Mouse (Mus musculus): Measurements from ENCODE around the gene Tmem59l. TPM values are rescaled to one million over a fixed set of nuclear protein-coding genes. Genes with fewer than 3 reads are reported as not detected.
A peak's percentile ranks its signal among the peaks of the same experiment; 100 is the strongest.

The Tmem59l gene
- polyA plus RNA-seq, 1 experiment: 1.3 TPM

- Histone ChIP-seq H3K27ac (ENCODE audit: control insufficient read depth, insufficient read depth, low read depth, low read length, poor library complexity) (no peak overlapping the region), H3K4me3 (replicated peaks; ENCODE audit: control insufficient read depth, low read depth, low read length) (no peak overlapping the region), H3K4me1 (ENCODE audit: control insufficient read depth, insufficient read depth, low read length) (peaks cover 2% of the 10 kb centered on the region; the same call in 1 of the 2 replicates)
- no peak for TF ChIP-seq POLR2A (IDR thresholded peaks at IDR 0.05; ENCODE audit: borderline replicate concordance, control insufficient read depth, low read depth, low read length)
- no peak for TF ChIP-seq CTCF (IDR thresholded peaks at IDR 0.05; ENCODE audit: control insufficient read depth, insufficient read depth, low read length)
- WGBS: 76% methylated on average over 3 of the region's 3 CpGs
These were observed 45.6 kb downstream of the Tmem59l start for GRCm38 (mm10) chr8:70441565-70441964.

- TF ChIP-seq CTCF (IDR thresholded peaks at IDR 0.05; ENCODE audit: control insufficient read depth, insufficient read depth, low read length) (no peak), POLR2A (IDR thresholded peaks at IDR 0.05; ENCODE audit: borderline replicate concordance, control insufficient read depth, low read depth, low read length) (no peak)
- WGBS: 82% methylated on average over 3 of the region's 3 CpGs
- Histone ChIP-seq H3K27ac (ENCODE audit: control insufficient read depth, insufficient read depth, low read depth, low read length, poor library complexity) (no peak overlapping the region), H3K4me3 (replicated peaks; ENCODE audit: control insufficient read depth, low read depth, low read length) (no peak overlapping the region), H3K4me1 (ENCODE audit: control insufficient read depth, insufficient read depth, low read length) (peaks cover 2% of the 10 kb centered on the region; the same call in 1 of the 2 replicates)
These were observed 46.9 kb downstream of the Tmem59l start for GRCm38 (mm10) chr8:70440246-70440645.

- WGBS: 3% methylated on average over 7 of the region's 7 CpGs
- H3K4me1 ChIP-seq (ENCODE audit: control insufficient read depth, insufficient read depth, low read length): peaks cover 2% of the 10 kb centered on the region; the same call in 1 of the 2 replicates
- H3K4me3 ChIP-seq (replicated peaks; ENCODE audit: control insufficient read depth, low read depth, low read length): peak overlapping the region; percentile 66
- TF ChIP-seq POLR2A (IDR thresholded peaks at IDR 0.05; ENCODE audit: borderline replicate concordance, control insufficient read depth, low read depth, low read length) (no peak), CTCF (IDR thresholded peaks at IDR 0.05; ENCODE audit: control insufficient read depth, insufficient read depth, low read length) (no peak)
- H3K27ac ChIP-seq (ENCODE audit: control insufficient read depth, insufficient read depth, low read depth, low read length, poor library complexity): peak overlapping the region; percentile 80; the same call in 1 of the 2 replicates
These were observed 47.3 kb downstream of the Tmem59l start for GRCm38 (mm10) chr8:70439848-70440179.

- Histone ChIP-seq H3K4me3 (replicated peaks; ENCODE audit: control insufficient read depth, low read depth, low read length) (peak within 1 kb of the TSS; percentile 86), H3K27ac (ENCODE audit: control insufficient read depth, insufficient read depth, low read depth, low read length, poor library complexity) (peak within 1 kb of the TSS; percentile 80), H3K4me1 (ENCODE audit: control insufficient read depth, insufficient read depth, low read length) (peaks cover 2% of the 10 kb centered on the region; the same call in 1 of the 2 replicates)
- TF ChIP-seq POLR2A (IDR thresholded peaks at IDR 0.05; ENCODE audit: borderline replicate concordance, control insufficient read depth, low read depth, low read length) (peak; percentile 46; the same call in 1 of the 2 replicates), CTCF (IDR thresholded peaks at IDR 0.05; ENCODE audit: control insufficient read depth, insufficient read depth, low read length) (no peak)
- WGBS: 1% methylated on average over 70 of the region's 70 CpGs
These were observed 47.9 kb downstream of the Tmem59l start, which contains the start of gene Crtc1 for GRCm38 (mm10) chr8:70439055-70439847. Gene Crtc1, minus strand, starts transcription at chr8:70439579.

GRCm38 (mm10) chr8:70438423-70438822 is 48.7 kb downstream of the Tmem59l start:
- Histone ChIP-seq H3K27ac (ENCODE audit: control insufficient read depth, insufficient read depth, low read depth, low read length, poor library complexity) (no peak overlapping the region), H3K4me1 (ENCODE audit: control insufficient read depth, insufficient read depth, low read length) (peaks cover 2% of the 10 kb centered on the region; the same call in 1 of the 2 replicates), H3K4me3 (replicated peaks; ENCODE audit: control insufficient read depth, low read depth, low read length) (no peak overlapping the region)
- TF ChIP-seq CTCF (IDR thresholded peaks at IDR 0.05; ENCODE audit: control insufficient read depth, insufficient read depth, low read length): no peak
- TF ChIP-seq POLR2A (IDR thresholded peaks at IDR 0.05; ENCODE audit: borderline replicate concordance, control insufficient read depth, low read depth, low read length): no peak
- 88% methylated on average over 2 of the region's 2 CpGs for WGBS

- TF ChIP-seq CTCF (IDR thresholded peaks at IDR 0.05; ENCODE audit: control insufficient read depth, insufficient read depth, low read length): no peak
- H3K4me1 ChIP-seq (ENCODE audit: control insufficient read depth, insufficient read depth, low read length): peaks cover 2% of the 10 kb centered on the region; the same call in 1 of the 2 replicates
- 88% methylated on average over 5 of the region's 5 CpGs for WGBS
These were observed 52.0 kb downstream of the Tmem59l start for GRCm38 (mm10) chr8:70435156-70435555.

More at GRCm38 (mm10) chr8:70435156-70435555, 52.0 kb downstream of the Tmem59l start:
- H3K27ac ChIP-seq (ENCODE audit: control insufficient read depth, insufficient read depth, low read depth, low read length, poor library complexity): no peak overlapping the region
- no peak overlapping the region for H3K4me3 ChIP-seq (replicated peaks; ENCODE audit: control insufficient read depth, low read depth, low read length)

Other genes starting within 250 kb of the Tmem59l start
- 12.1 and 25.6 TPM in 2 replicates for gene Homer3, start 204.5 kb downstream of the Tmem59l start, polyA plus RNA-seq (2011; ENCODE audit: insufficient read depth, insufficient read length, low replicate concordance, missing spikeins)
- 32.3 and 33.4 TPM in 2 replicates for gene Ddx49, start 184.9 kb downstream of the Tmem59l start, polyA plus RNA-seq (2011; ENCODE audit: insufficient read depth, insufficient read length, low replicate concordance, missing spikeins)
- 85.8 and 91.7 TPM in 2 replicates for gene Cope, start 184.8 kb downstream of the Tmem59l start, polyA plus RNA-seq (2011; ENCODE audit: insufficient read depth, insufficient read length, low replicate concordance, missing spikeins)
- not detected in 2 replicates for gene Cers1, start 171.6 kb downstream of the Tmem59l start, polyA plus RNA-seq (2011; ENCODE audit: insufficient read depth, insufficient read length, low replicate concordance, missing spikeins)
- not detected in 2 replicates for gene Gdf1, start 157.5 kb downstream of the Tmem59l start, polyA plus RNA-seq (2011; ENCODE audit: insufficient read depth, insufficient read length, low replicate concordance, missing spikeins)
- 20.2 and 39.1 TPM in 2 replicates for gene Upf1, start 134.1 kb downstream of the Tmem59l start, polyA plus RNA-seq (2011; ENCODE audit: insufficient read depth, insufficient read length, low replicate concordance, missing spikeins)
- gene Comp, start 113.8 kb downstream of the Tmem59l start, polyA plus RNA-seq (2011; ENCODE audit: insufficient read depth, insufficient read length, low replicate concordance, missing spikeins): 19.6 TPM in 1 of 2 replicates, not detected in the other
- gene Crtc1, start 47.8 kb downstream of the Tmem59l start, polyA plus RNA-seq (2011; ENCODE audit: insufficient read depth, insufficient read length, low replicate concordance, missing spikeins): 5.0 and 6.1 TPM in 2 replicates
- gene Klhl26, start 10.4 kb downstream of the Tmem59l start, polyA plus RNA-seq (2011; ENCODE audit: insufficient read depth, insufficient read length, low replicate concordance, missing spikeins): 7.1 and 11.0 TPM in 2 replicates
- 3.7 and 5.5 TPM in 2 replicates for gene Crlf1, start 5.8 kb upstream of the Tmem59l start, polyA plus RNA-seq (2011; ENCODE audit: insufficient read depth, insufficient read length, low replicate concordance, missing spikeins)
- 46.9 and 63.6 TPM in 2 replicates for gene Rex1bd, start 19.4 kb upstream of the Tmem59l start, polyA plus RNA-seq (2011; ENCODE audit: insufficient read depth, insufficient read length, low replicate concordance, missing spikeins)
- 961 and 1,100 TPM in 2 replicates for gene Uba52, start 23.4 kb upstream of the Tmem59l start, polyA plus RNA-seq (2011; ENCODE audit: insufficient read depth, insufficient read length, low replicate concordance, missing spikeins)
- 98.7 and 181 TPM in 2 replicates for gene Fkbp8, start 40.4 kb upstream of the Tmem59l start, polyA plus RNA-seq (2011; ENCODE audit: insufficient read depth, insufficient read length, low replicate concordance, missing spikeins)
- gene Kxd1, start 40.6 kb upstream of the Tmem59l start, polyA plus RNA-seq (2011; ENCODE audit: insufficient read depth, insufficient read length, low replicate concordance, missing spikeins): 29.0 and 41.3 TPM in 2 replicates
- 11.9 and 17.8 TPM in 2 replicates for gene Ell, start 52.1 kb upstream of the Tmem59l start, polyA plus RNA-seq (2011; ENCODE audit: insufficient read depth, insufficient read length, low replicate concordance, missing spikeins)
- 11.2 and 23.7 TPM in 2 replicates for gene Isyna1, start 107.0 kb upstream of the Tmem59l start, polyA plus RNA-seq (2011; ENCODE audit: insufficient read depth, insufficient read length, low replicate concordance, missing spikeins)
- gene Ssbp4, start 121.5 kb upstream of the Tmem59l start, polyA plus RNA-seq (2011; ENCODE audit: insufficient read depth, insufficient read length, low replicate concordance, missing spikeins): 45.2 and 107 TPM in 2 replicates
- 3.4 and 18.8 TPM in 2 replicates for gene Lrrc25, start 128.8 kb upstream of the Tmem59l start, polyA plus RNA-seq (2011; ENCODE audit: insufficient read depth, insufficient read length, low replicate concordance, missing spikeins)
- gene Gdf15, start 145.1 kb upstream of the Tmem59l start, polyA plus RNA-seq (2011; ENCODE audit: insufficient read depth, insufficient read length, low replicate concordance, missing spikeins): 3.1 TPM in 1 of 2 replicates, not detected in the other
- 4.3 and 21.1 TPM in 2 replicates for gene Pgpep1, start 173.0 kb upstream of the Tmem59l start, polyA plus RNA-seq (2011; ENCODE audit: insufficient read depth, insufficient read length, low replicate concordance, missing spikeins)
- gene Lsm4, start 185.9 kb upstream of the Tmem59l start, polyA plus RNA-seq (2011; ENCODE audit: insufficient read depth, insufficient read length, low replicate concordance, missing spikeins): 69.2 and 119 TPM in 2 replicates
- gene Jund, start 211.6 kb upstream of the Tmem59l start, polyA plus RNA-seq (2011; ENCODE audit: insufficient read depth, insufficient read length, low replicate concordance, missing spikeins): 48.1 and 58.0 TPM in 2 replicates
- 0.29 TPM in 1 of 2 replicates, not detected in the other for gene Iqcn, start 216.1 kb upstream of the Tmem59l start, polyA plus RNA-seq (2011; ENCODE audit: insufficient read depth, insufficient read length, low replicate concordance, missing spikeins)
- not detected in 2 replicates for gene Gm3336, start 231.2 kb upstream of the Tmem59l start, polyA plus RNA-seq (2011; ENCODE audit: insufficient read depth, insufficient read length, low replicate concordance, missing spikeins)
- gene Pde4c, start 236.4 kb upstream of the Tmem59l start, polyA plus RNA-seq (2011; ENCODE audit: insufficient read depth, insufficient read length, low replicate concordance, missing spikeins): 2.7 and 3.2 TPM in 2 replicates

All from bone marrow, adult 2 months (tissue).